Mouse (Mus musculus): ENCODE measurements at regions not wholly inside any gene's neighbourhood (a gene's known extent, or its start where the extent isn't known, plus 50 kb on each side); places are given as distances from the start of the nearest gene placed in this dataset.

DNA sequence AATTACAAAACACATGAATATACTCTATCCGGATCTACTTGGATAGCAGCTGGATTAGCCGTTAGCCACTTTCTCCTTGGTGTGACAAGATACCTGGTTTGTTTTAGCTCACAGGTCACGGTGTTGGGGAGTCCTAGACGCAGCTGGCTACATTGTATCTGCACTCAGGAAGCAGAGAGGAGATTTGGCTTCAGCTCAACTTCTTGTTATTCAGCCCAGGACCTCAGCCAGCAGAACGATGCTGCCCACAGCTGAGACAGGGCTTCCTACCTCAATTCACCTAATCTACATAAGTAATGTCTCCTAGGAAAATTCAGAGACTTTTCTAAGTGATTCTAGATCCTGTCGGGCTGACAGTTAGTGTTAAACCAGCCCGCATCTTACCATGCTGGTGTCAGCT is 289.4 kb downstream of the 3100002H09Rik start:
- no peak for DNase-seq

GRCm38 (mm10) chr4:124317042-124317441 is 293.6 kb downstream of the 3100002H09Rik start:
- peak; percentile 42 for DNase-seq

DNA sequence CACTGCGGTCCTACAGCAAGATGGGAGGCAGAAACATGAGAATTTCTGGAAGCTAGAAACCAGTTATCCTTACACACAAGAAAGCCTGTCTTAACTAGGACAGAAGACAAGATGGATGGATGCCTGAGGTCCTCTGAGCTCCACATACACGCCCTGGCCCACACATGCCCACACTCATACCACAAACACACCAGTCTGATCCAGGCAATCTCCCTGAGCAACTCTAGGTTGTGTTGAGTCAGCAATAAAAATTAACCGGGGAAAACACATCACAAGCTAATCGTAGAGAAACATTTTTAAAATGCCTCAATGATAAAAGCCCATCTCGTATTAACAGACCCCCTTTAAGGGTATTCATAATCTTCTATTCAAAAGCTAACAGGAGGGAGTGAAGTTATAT is 298.9 kb downstream of the 3100002H09Rik start:
- DNase-seq, result no peak

DNA sequence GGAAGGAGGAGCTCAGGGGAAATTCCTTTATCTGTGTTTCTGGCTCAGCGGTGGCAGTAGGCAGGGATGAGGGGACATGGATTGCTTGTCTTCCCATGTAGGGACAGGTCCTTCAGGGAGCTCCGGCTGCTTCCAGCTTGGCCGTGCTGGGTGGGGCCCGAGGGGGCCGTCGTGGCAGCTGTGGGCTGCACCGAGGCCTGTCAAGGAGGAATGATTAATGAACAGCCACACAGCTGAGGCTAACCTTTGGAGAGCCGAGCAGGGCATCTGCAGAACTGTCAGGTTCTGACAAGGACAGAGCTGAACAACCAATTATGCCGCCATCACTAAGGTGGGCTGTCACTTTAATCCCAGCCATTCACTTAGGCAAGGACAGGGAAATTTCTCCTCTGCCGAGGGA is 300.0 kb downstream of the 3100002H09Rik start:
- peak; percentile 60 for DNase-seq

DNA sequence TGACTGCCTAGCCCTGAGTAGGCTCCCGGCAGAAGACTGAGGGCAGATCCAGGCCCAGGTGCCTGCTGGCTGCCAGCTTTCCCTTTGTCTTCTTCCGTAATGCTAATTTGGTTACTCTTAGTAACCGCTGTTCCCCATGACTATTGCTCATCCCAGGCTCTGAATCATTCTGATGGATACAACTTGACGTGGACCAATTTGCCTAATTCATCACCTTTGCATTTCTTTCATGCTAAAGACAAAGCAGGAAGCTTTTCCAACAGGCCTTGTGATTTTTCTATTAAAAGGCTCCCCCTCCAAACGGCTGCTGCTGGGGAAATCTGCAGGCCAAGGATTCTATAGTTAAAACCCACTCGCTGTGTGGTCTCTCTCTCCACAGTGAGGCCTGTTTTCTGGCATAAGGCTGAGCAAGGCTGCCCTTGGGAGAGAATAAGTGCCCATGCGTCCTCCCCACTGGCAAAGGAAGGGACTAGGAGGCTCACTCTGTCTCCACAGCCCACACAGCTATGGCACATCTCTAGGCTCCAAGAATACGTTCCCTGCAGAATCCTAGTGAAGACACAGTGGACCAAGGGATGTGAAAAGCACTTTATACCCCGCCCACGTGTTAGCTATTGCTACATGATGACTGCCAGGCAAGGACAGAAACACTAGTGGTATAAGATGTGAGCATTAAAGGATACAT is 304.6 kb downstream of the 3100002H09Rik start:
- DNase-seq, result peak; percentile 84

- DNase-seq, result no peak
Observed at GRCm38 (mm10) chr4:124302950-124303349, 307.7 kb downstream of the 3100002H09Rik start.

DNA sequence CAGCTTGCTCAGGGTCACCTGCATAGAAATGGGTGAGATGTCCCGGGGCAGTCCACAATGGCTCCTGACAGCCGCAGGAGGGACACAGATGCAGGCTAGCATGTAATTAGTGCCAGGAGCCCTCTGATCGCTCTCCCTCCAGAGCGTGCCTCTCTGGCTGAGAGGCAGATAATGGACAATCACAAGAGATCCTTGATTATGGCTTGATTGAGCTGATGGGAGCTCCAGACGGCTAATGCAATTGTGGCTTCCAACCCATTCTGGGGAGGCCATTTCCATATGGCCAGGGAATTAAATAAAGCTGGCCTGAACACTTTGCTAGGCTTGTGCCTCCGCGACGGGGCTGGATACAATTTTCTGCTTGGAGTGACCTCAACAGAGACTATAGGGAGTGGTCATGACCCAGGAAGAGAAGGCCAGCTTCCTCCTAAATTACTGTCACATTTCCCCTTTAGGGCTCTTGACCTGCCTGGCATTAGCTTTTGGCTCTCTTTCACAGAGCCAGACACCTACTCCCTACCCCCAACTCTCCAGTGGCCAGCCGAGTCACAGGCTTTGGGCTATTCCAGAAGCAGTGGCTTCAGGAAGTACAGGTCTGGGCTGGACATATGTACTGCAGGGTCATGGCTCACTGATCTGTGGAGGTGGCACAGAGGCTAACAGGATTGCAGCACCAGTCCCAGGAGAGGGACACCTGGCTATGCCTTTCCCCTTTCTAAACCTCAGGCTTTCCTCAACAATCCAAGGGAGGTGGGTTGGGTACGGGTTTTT is 311.8 kb downstream of the 3100002H09Rik start:
- DNase-seq, result peak; percentile 86

DNA sequence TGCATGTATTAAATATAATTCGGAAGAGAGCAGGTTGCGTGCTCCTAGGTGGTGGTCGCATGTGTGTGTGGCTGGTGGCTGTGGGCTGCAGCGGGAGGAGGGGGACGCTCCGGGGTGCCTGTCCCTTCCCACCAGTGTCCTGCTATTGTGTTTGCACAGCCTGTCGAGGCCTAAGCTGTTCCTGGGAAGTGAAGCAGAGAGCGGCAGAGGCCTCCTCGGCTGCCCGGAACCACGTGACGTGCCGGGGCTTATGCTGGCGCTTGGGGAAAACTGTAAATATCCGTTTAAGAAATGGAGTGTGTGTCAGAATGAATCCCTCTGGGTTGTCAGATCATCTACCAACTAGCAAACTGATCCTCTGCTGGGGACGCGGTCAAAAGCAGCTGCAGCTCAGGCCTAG is 318.3 kb downstream of the 3100002H09Rik start:
- peak; percentile 86 for DNase-seq

GRCm38 (mm10) chr4:124291767-124292166 is 318.8 kb downstream of the 3100002H09Rik start:
- no peak for DNase-seq

- no peak for DNase-seq
Observed at GRCm38 (mm10) chr4:124287471-124287870, 323.1 kb downstream of the 3100002H09Rik start.

GRCm38 (mm10) chr4:124278681-124279080 is 331.9 kb downstream of the 3100002H09Rik start:
- DNase-seq, result peak; percentile 47

- DNase-seq, result peak; percentile 91
Observed at GRCm38 (mm10) chr4:124277456-124278181, 333.0 kb downstream of the 3100002H09Rik start.

GRCm38 (mm10) chr4:124276741-124277455 is 333.7 kb downstream of the 3100002H09Rik start:
- peak; percentile 88 for DNase-seq

DNA sequence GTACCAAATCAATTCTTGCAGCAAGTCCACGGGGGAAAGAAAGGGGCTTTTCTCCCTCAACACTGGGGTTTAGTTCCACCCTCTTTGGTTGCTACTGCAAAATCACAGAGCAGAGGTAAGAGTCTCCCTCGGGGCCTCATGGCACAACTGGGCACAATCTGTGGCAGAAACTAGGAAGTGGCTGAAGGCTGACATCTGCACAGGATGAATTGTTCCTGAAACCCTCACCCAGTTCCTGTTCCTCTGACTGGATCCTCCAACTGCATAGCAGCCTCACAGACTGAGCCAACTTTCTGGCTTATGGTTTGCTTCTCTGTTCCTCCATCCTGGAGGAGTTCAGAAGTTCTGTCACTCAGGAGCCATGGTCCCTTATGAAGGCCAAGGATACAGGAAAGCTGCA is 338.6 kb downstream of the 3100002H09Rik start:
- no peak for DNase-seq

DNA sequence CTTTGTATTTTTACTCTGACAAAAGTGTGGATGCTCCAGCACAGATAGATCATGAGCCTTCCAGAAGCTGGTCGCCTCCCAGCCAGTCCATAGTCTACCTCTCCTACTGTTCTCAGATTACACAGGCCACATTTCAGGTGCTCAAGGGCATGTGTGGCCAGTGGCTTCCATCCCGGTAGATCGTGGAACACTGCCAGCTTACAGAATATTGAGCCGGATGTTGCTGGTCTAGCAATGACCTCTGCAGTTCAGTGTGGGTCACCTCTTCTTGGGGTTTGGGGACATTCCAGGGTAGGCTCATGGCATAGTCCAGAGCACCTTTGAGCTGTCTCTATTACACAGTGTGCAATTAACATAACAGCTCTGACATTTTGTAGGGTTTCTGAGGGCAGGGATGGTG is 342.2 kb downstream of the 3100002H09Rik start:
- no peak for DNase-seq

DNA sequence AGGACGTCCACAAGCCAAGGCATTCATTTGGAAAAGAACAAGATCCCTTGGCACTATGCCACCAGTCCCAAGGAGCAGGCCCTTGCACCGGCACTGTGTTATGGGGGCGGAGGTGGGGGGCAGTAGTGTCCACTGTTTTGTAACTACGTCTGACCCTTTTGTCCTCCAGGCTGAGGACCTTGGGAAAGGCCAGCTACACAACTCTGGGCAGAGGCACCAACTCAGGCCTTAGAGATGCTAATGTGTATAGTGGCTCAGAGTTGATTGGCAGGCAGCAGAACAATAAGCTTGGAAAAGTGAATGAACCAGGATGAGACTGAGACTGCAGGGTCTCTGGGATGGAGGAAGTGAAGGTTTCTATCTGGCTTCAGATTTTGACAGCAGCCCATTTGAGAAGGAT is 344.0 kb downstream of the 3100002H09Rik start:
- peak; percentile 73 for DNase-seq

DNA sequence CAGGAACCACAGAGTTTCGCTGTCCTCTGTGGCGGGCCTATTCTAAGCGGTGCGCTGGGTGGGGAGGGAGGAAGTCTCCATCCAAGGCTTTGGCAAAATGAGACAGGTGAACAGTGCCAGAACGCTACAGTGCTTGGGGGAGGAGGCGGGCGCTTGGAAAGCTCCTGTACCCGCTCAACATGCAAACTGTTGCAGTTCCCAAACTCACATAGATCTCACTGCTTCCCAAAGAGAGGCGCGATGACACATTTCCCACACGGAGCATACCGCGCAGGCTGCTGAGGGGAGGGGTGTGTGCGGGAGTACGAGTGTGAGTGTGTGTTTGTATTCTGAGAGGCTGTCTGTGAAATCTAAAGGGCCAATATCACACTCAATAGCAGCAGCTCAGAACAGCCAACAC is 345.1 kb downstream of the 3100002H09Rik start:
- DNase-seq, result no peak

DNA sequence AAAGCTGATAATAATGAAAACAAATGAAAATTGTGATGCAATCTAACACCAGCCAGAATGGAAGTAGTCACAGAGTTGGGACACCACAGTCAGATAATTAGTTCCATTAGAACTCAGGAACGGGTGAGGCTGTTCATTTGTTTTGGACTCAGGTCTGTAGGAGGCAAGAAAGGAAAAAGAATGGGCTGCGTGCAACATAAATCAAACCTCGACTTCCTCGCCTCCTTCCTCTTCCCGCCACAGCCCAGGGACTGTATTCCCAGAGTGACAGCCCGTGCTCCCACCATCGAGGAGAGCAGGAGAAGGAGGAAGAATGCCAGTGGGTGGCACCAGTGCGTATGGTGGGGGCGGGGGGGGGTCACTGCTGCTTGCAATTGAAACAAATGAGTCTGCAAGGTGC is 339.2 kb upstream of the 4930535I16Rik start:
- no peak for DNase-seq

GRCm38 (mm10) chr4:124256515-124256914 is 338.7 kb upstream of the 4930535I16Rik start:
- DNase-seq, result no peak

GRCm38 (mm10) chr4:124255183-124255543 is 337.3 kb upstream of the 4930535I16Rik start:
- DNase-seq, result peak; percentile 68

DNA sequence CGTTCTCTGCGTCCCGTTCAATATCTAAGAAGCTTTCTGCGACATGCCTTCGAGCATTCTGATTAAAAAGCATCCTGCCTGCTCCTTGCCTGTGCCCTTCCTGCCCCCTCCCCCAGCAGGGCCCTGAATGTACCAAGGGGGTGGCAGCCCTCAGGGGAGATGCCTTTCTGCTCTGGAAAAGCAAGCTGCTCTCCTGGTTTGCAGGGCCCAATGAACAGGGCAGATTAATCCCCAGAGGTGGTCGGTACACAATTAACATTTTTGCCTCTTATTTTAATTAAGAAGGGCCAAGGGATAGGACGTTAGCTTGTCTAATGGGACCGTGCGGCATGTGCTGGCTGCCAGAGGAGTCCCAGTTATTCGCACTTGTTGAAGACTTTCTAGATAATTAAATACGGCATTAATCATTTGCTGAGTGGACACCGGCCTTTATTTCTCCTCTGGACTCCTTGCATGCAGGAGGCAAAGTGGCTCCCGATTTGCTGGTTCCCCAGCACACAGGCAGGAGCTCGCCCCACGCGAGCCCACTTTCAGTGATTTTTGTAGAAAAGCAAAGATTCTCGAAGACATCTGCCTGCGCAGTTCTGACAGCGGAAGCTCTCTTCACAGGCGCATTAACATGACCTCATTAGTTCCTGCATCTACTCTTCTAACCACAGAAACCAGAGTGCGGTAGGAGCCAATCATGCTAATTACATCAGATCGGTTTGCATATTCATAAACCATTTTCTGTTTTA is 336.8 kb upstream of the 4930535I16Rik start:
- peak; percentile 87 for DNase-seq

DNA sequence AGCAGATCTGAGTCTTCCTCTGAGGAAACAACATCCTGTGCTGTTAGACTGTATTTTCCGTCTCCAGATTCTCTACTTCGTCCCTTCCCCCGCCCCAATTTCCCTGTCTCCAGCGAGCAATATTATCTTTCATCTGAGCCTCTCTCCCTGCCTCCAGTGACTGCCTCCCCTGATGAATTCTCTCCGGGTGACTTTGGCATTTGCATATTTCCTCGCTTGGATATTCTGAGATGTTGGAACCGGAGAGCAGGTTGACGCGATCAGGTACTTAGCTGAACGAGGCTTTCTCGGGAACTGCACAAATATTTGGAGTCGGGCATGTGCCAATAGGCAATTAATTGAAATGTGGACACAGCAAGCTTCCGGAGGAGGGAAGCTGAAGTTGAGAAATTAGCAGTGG is 323.8 kb upstream of the 4930535I16Rik start:
- no peak for DNase-seq
